Mouse (Mus musculus): ENCODE results near the gene Rab19. TPM values are rescaled to one million over a fixed set of nuclear protein-coding genes. Genes with fewer than 3 reads are reported as not detected.
A peak's percentile ranks its signal among the peaks of the same experiment; 100 is the strongest.
"Not testable (repeated sequence)": the region's sequence is repeated elsewhere in the genome, so short reads cannot be mapped to it uniquely, and the experiment has no call there.

Rab19 gene
- polyA plus RNA-seq, 1 experiment from 2014 or later, result 0.64 TPM

GRCm38 (mm10) chr6:39346991-39347501 is 33.9 kb upstream of the Rab19 start:
- Histone ChIP-seq H3K36me3 (ENCODE audit: control insufficient read depth, insufficient read depth, low read length) (peaks cover 18% of the 10 kb centered on the region), H3K4me3 (ENCODE audit: low read depth, low read length) (no peak overlapping the region), H3K9me3 (replicated peaks; ENCODE audit: control insufficient read depth, low read length) (no peaks in the 10 kb centered on the region), H3K4me1 (ENCODE audit: control insufficient read depth, insufficient read depth, low read length) (no peaks in the 10 kb centered on the region), H3K4me2 (no peak overlapping the region), H3K27ac (ENCODE audit: low read depth, low read length) (no peak overlapping the region), H3K27me3 (ENCODE audit: control insufficient read depth, insufficient read depth, low read length) (no peaks in the 10 kb centered on the region), H3K9ac (ENCODE audit: low read depth, low read length) (no peak overlapping the region)
- no peak for ATAC-seq (replicated peaks; ENCODE audit: insufficient number of reproducible peaks, low FRiP score, low TSS enrichment)
- WGBS (ENCODE audit: insufficient replicate concordance), result 55% methylated on average over 15 of the region's 15 CpGs

DNA sequence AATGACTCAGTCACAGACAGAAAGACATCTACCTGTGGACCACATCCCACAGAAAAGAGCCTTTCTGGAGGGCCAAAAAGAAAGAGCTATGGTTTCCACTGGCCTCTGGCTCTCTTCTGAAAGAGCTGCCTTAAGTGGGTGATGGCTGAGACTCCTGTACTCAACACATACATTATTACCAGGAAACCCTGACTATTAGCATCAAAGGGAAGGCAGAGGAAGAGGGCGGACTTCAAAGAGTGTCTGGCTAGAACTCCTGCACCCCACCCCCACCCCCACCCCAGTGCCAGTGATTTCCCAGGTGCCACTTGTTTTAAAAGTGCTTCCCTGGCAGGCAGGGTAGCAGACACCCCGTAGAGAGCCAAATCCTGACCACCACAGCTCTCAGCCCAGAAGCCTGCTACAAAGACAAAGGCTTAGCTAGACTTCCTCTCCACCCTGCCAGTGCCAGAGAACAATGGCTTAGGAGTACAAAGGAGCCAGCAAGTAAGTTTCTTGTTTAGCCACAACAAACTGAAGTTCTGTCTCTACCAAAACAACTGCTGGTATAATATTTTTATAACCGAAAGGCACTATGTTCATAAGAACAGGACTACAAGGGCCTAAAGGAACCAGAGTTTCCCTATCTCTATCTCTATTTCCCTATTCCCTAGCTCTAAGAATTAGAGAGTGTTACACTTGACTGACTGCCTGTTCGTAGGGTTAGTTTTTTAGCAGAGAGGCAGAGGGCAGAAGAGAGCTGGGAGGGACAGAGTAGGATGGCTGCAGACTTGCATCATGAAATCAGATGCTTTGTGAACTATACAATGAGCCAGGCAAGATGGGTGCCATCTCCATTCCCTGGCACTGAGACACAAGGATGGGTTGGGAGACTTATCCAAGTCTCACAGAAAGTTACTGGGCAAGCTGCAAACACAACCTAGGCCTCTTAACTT is 32.8 kb upstream of the Rab19 start:
- H3K36me3 ChIP-seq (ENCODE audit: control insufficient read depth, insufficient read depth, low read length), result peaks cover 18% of the 10 kb centered on the region
- no peak overlapping the region for H3K4me3 ChIP-seq (ENCODE audit: low read depth, low read length)
- no peaks in the 10 kb centered on the region for H3K4me1 ChIP-seq (ENCODE audit: control insufficient read depth, insufficient read depth, low read length)
- 52% methylated on average over 4 of the region's 4 CpGs for WGBS (ENCODE audit: insufficient replicate concordance)
- H3K27ac ChIP-seq (ENCODE audit: low read depth, low read length), result no peak overlapping the region
- no peak for ATAC-seq (replicated peaks; ENCODE audit: insufficient number of reproducible peaks, low FRiP score, low TSS enrichment)
- H3K9me3 ChIP-seq (replicated peaks; ENCODE audit: control insufficient read depth, low read length), result no peaks in the 10 kb centered on the region
- H3K9ac ChIP-seq (ENCODE audit: low read depth, low read length), result no peak overlapping the region
- H3K4me2 ChIP-seq, result no peak overlapping the region
- H3K27me3 ChIP-seq (ENCODE audit: control insufficient read depth, insufficient read depth, low read length), result no peaks in the 10 kb centered on the region

- WGBS (ENCODE audit: insufficient replicate concordance), result 83% methylated on average over 6 of the region's 6 CpGs
- no peak for ATAC-seq (replicated peaks; ENCODE audit: insufficient number of reproducible peaks, low FRiP score, low TSS enrichment)
- Histone ChIP-seq H3K4me1 (ENCODE audit: control insufficient read depth, insufficient read depth, low read length) (no peaks in the 10 kb centered on the region), H3K4me2 (no peak overlapping the region), H3K9ac (ENCODE audit: low read depth, low read length) (no peak overlapping the region), H3K36me3 (ENCODE audit: control insufficient read depth, insufficient read depth, low read length) (peaks cover 17% of the 10 kb centered on the region), H3K9me3 (replicated peaks; ENCODE audit: control insufficient read depth, low read length) (no peaks in the 10 kb centered on the region), H3K27ac (ENCODE audit: low read depth, low read length) (no peak overlapping the region), H3K4me3 (ENCODE audit: low read depth, low read length) (no peak overlapping the region), H3K27me3 (ENCODE audit: control insufficient read depth, insufficient read depth, low read length) (no peaks in the 10 kb centered on the region)
Observed at GRCm38 (mm10) chr6:39348946-39349345, 32.0 kb upstream of the Rab19 start.

DNA sequence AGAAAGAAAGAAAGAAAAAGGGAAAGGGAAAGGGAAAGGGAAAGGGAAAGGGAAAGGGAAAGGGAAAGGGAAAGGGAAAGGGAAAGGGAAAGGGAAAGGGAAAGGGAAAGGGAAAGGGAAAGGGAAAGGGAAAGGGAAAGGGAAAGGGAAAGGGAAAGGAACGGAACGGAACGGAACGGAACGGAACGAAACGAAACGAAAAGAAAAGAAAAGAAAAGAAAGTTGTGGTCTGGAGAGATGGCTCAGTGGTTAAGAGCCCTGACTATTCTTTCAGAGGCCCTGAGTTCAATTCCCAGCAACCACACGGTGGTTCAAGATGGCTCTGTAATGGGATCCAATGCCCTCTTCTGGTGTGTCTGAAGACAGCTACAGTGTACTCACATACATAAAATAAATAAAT is 21.8 kb upstream of the Rab19 start:
- 97% methylated on average over 9 of the region's 9 CpGs for WGBS (ENCODE audit: insufficient replicate concordance)
- not testable (repeated sequence) for H3K9me3 ChIP-seq (replicated peaks; ENCODE audit: control insufficient read depth, low read length); H3K4me2 ChIP-seq; H3K9ac ChIP-seq (ENCODE audit: low read depth, low read length); ATAC-seq (replicated peaks; ENCODE audit: insufficient number of reproducible peaks, low FRiP score, low TSS enrichment); H3K4me1 ChIP-seq (ENCODE audit: control insufficient read depth, insufficient read depth, low read length); H3K27me3 ChIP-seq (ENCODE audit: control insufficient read depth, insufficient read depth, low read length); H3K4me3 ChIP-seq (ENCODE audit: low read depth, low read length); H3K27ac ChIP-seq (ENCODE audit: low read depth, low read length)
- peaks cover 21% of the 10 kb centered on the region for H3K36me3 ChIP-seq (ENCODE audit: control insufficient read depth, insufficient read depth, low read length)

GRCm38 (mm10) chr6:39362684-39363083 is 18.3 kb upstream of the Rab19 start:
- no peak overlapping the region for H3K9ac ChIP-seq (ENCODE audit: low read depth, low read length)
- H3K9me3 ChIP-seq (replicated peaks; ENCODE audit: control insufficient read depth, low read length), result no peaks in the 10 kb centered on the region
- ATAC-seq (replicated peaks; ENCODE audit: insufficient number of reproducible peaks, low FRiP score, low TSS enrichment), result no peak
- H3K4me1 ChIP-seq (ENCODE audit: control insufficient read depth, insufficient read depth, low read length), result no peaks in the 10 kb centered on the region
- 96% methylated on average over 2 of the region's 2 CpGs for WGBS (ENCODE audit: insufficient replicate concordance)
- no peaks in the 10 kb centered on the region for H3K27me3 ChIP-seq (ENCODE audit: control insufficient read depth, insufficient read depth, low read length)
- H3K4me3 ChIP-seq (ENCODE audit: low read depth, low read length), result no peak overlapping the region
- H3K4me2 ChIP-seq, result no peak overlapping the region
- H3K36me3 ChIP-seq (ENCODE audit: control insufficient read depth, insufficient read depth, low read length), result peaks cover 10% of the 10 kb centered on the region
- H3K27ac ChIP-seq (ENCODE audit: low read depth, low read length), result no peak overlapping the region

DNA sequence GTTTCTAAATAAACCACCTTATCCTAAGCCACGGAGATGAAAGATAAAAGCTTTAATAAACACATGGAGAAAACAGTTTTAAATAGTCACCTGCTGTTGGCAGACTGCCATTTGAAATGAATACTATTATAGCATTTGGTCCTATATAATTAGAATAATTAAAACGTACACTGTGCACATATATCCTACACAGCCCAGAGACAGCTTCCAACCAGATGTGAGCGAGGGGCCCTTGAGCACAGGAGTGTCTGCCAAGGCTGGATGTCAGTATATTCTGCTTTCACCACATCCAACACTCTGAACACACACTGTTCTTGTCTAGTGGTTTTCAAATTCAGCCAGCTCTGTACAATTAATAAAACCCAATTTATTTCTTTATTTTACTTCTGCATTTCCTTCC is 11.3 kb upstream of the Rab19 start:
- no peak overlapping the region for H3K27ac ChIP-seq (ENCODE audit: low read depth, low read length)
- WGBS (ENCODE audit: insufficient replicate concordance), result 83% methylated on average over 3 of the region's 3 CpGs
- H3K36me3 ChIP-seq (ENCODE audit: control insufficient read depth, insufficient read depth, low read length), result no peaks in the 10 kb centered on the region

GRCm38 (mm10) chr6:39372042-39372441 is 8.9 kb upstream of the Rab19 start:
- no peak for ATAC-seq (replicated peaks; ENCODE audit: insufficient number of reproducible peaks, low FRiP score, low TSS enrichment)
- Histone ChIP-seq H3K36me3 (ENCODE audit: control insufficient read depth, insufficient read depth, low read length) (no peaks in the 10 kb centered on the region), H3K9ac (ENCODE audit: low read depth, low read length) (no peak overlapping the region), H3K4me3 (ENCODE audit: low read depth, low read length) (no peak overlapping the region), H3K4me2 (no peak overlapping the region), H3K4me1 (ENCODE audit: control insufficient read depth, insufficient read depth, low read length) (peaks cover 14% of the 10 kb centered on the region), H3K9me3 (replicated peaks; ENCODE audit: control insufficient read depth, low read length) (no peaks in the 10 kb centered on the region), H3K27me3 (ENCODE audit: control insufficient read depth, insufficient read depth, low read length) (no peaks in the 10 kb centered on the region), H3K27ac (ENCODE audit: low read depth, low read length) (no peak overlapping the region)

More for the DNA sequence above, 11.3 kb upstream of the Rab19 start:
- Histone ChIP-seq H3K27me3 (ENCODE audit: control insufficient read depth, insufficient read depth, low read length) (no peaks in the 10 kb centered on the region), H3K4me2 (no peak overlapping the region), H3K4me3 (ENCODE audit: low read depth, low read length) (no peak overlapping the region), H3K9me3 (replicated peaks; ENCODE audit: control insufficient read depth, low read length) (no peaks in the 10 kb centered on the region), H3K4me1 (ENCODE audit: control insufficient read depth, insufficient read depth, low read length) (peaks cover 5% of the 10 kb centered on the region), H3K9ac (ENCODE audit: low read depth, low read length) (no peak overlapping the region)
- no peak for ATAC-seq (replicated peaks; ENCODE audit: insufficient number of reproducible peaks, low FRiP score, low TSS enrichment)

GRCm38 (mm10) chr6:39372727-39373126 is 8.2 kb upstream of the Rab19 start:
- no peak for ATAC-seq (replicated peaks; ENCODE audit: insufficient number of reproducible peaks, low FRiP score, low TSS enrichment)
- Histone ChIP-seq H3K36me3 (ENCODE audit: control insufficient read depth, insufficient read depth, low read length) (no peaks in the 10 kb centered on the region), H3K9me3 (replicated peaks; ENCODE audit: control insufficient read depth, low read length) (no peaks in the 10 kb centered on the region), H3K4me2 (no peak overlapping the region; the same call in 1 of the 2 replicates), H3K4me3 (ENCODE audit: low read depth, low read length) (no peak overlapping the region), H3K27ac (ENCODE audit: low read depth, low read length) (peak overlapping the region; percentile 81), H3K9ac (ENCODE audit: low read depth, low read length) (peak overlapping the region; percentile 52; the same call in 1 of the 2 replicates), H3K4me1 (ENCODE audit: control insufficient read depth, insufficient read depth, low read length) (peaks cover 14% of the 10 kb centered on the region), H3K27me3 (ENCODE audit: control insufficient read depth, insufficient read depth, low read length) (no peaks in the 10 kb centered on the region)
- WGBS (ENCODE audit: insufficient replicate concordance), result 34% methylated on average over 7 of the region's 7 CpGs

All from heart, embryonic 11.5 days (tissue).